8 mouse cellular contexts compared by ENCODE assay signal in the genomic region with DNA sequence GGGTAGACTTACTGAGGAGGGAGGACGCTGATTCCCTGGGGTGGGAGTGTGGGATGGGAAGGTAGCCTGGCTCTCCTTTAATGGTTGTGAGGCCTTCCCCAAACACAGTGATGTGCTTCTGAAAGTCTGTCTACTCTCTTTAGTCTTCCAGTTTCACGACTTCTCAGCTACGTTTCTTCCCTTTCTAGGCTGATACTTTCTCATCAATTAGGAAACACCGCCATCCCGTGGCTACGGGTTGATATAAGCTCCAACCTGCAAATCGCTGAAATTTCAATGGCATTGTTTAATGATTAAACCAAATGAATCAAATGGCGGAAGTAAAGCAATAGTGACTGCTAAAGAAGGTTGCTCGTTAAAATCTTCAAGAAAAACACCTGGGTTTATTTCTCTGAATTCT. TPM values are rescaled to one million over a fixed set of nuclear protein-coding genes. Genes with fewer than 3 reads are reported as not detected.
DNase-seq lines count a peak whose midpoint lies in the region; ATAC-seq and TF ChIP-seq lines count a peak whose summit lies in the region.

No protein-coding gene starts in this region.

- DNase-seq in gastrocnemius, postnatal 10 days = peak; percentile 58
- DNase-seq in gastrocnemius, adult 8-10 months (ENCODE audit: low spot score in 2 of 2) = no peak
- peak; percentile 74 for DNase-seq in A20 (ENCODE audit: low read depth, low spot score)
- DNase-seq in adrenal gland, postnatal 10 days = peak; percentile 81
- peak; percentile 66 for DNase-seq in telencephalon, adult 2 months (ENCODE audit: low read depth, low spot score)

- ATAC-seq in kidney, embryonic 15.5 days (replicated peaks; ENCODE audit: low FRiP score) = no peak
- ATAC-seq in lung, embryonic 16.5 days (ENCODE audit: low read depth) = 0 out of 2 replicates have a peak, but pooled peaks have one; percentile 46

- TF ChIP-seq CTCF in embryonic fibroblast, embryonic 13.5 days (IDR thresholded peaks at IDR 0.05; ENCODE audit: borderline replicate concordance, insufficient read depth, low read length) = no peak

- peaks cover 70% of the 10 kb centered on the region for H3K27me3 ChIP-seq in kidney, embryonic 15.5 days
- H3K27me3 ChIP-seq in lung, embryonic 16.5 days (ENCODE audit: control insufficient read depth, insufficient read depth, low read depth, low read length) = peaks cover 35% of the 10 kb centered on the region

- H3K4me1 ChIP-seq in embryonic fibroblast, embryonic 13.5 days (ENCODE audit: control insufficient read depth, insufficient read depth, low read length) = 0 out of 2 replicates have a peak, but pooled peaks cover 5% of the 10 kb centered on the region
- peaks cover 34% of the 10 kb centered on the region for H3K4me1 ChIP-seq in kidney, embryonic 15.5 days
- peaks cover 14% of the 10 kb centered on the region for H3K4me1 ChIP-seq in lung, embryonic 16.5 days (replicated peaks; ENCODE audit: control insufficient read depth, insufficient read depth, low read length)

- H3K4me3 ChIP-seq in embryonic fibroblast, embryonic 13.5 days (ENCODE audit: insufficient read depth, low read length) = no peak overlapping the region
- no peak overlapping the region for H3K4me3 ChIP-seq in kidney, embryonic 15.5 days (replicated peaks)
- H3K4me3 ChIP-seq in lung, embryonic 16.5 days (ENCODE audit: low read length) = no peak overlapping the region

- H3K9ac ChIP-seq in kidney, embryonic 15.5 days = no peak overlapping the region
- H3K9ac ChIP-seq in lung, embryonic 16.5 days (ENCODE audit: low read length) = no peak overlapping the region

- peak overlapping the region; percentile 14; the same call in 1 of the 2 replicates for H3K4me2 ChIP-seq in kidney, embryonic 15.5 days
- no peak overlapping the region for H3K4me2 ChIP-seq in lung, embryonic 16.5 days (ENCODE audit: low read depth, low read length)

- 10% methylated on average over 9 of the region's 9 CpGs for WGBS in kidney, embryonic 15.5 days
- WGBS in lung, embryonic 16.5 days = 8% methylated on average over 9 of the region's 9 CpGs

- 0 out of 2 replicates have a peak, but pooled peaks have one; percentile 17 for TF ChIP-seq POLR2A in embryonic fibroblast, embryonic 13.5 days (IDR thresholded peaks at IDR 0.05; ENCODE audit: low read depth, low read length)

- no peak overlapping the region for H3K27ac ChIP-seq in embryonic fibroblast, embryonic 13.5 days (ENCODE audit: insufficient read depth, low read length)
- 0 out of 2 replicates have a peak overlapping the region, but pooled peaks have one; percentile 32 for H3K27ac ChIP-seq in kidney, embryonic 15.5 days
- H3K27ac ChIP-seq in lung, embryonic 16.5 days (ENCODE audit: low read length) = no peak overlapping the region

- no peaks in the 10 kb centered on the region for H3K9me3 ChIP-seq in kidney, embryonic 15.5 days (replicated peaks)
- H3K9me3 ChIP-seq in lung, embryonic 16.5 days (ENCODE audit: control insufficient read depth, low read length) = no peaks in the 10 kb centered on the region

- peaks cover 6% of the 10 kb centered on the region; the same call in 1 of the 2 replicates for H3K36me3 ChIP-seq in kidney, embryonic 15.5 days
- no peaks in the 10 kb centered on the region for H3K36me3 ChIP-seq in lung, embryonic 16.5 days (ENCODE audit: control insufficient read depth, insufficient read depth, low read length)

RNA-seq across cellular contexts. Expression of gene Slc16a11, which starts 0.3 kb away (rescaled TPM):
- total RNA-seq in gastrocnemius, postnatal 10 days (2021) = under 1 TPM in 1 of 2 experiments, not detected in 1; 0.63 TPM
- under 1 TPM in 2 of 4 experiments, not detected in 2; 0.27 to 0.46 TPM for total RNA-seq in gastrocnemius, adult 8-10 months (2022)
- 1 to 10 TPM; 1.3 to 2.5 TPM for total RNA-seq in adrenal gland, postnatal 10 days (2021)
- 2.2 and 4.7 TPM in 2 replicates for polyA plus RNA-seq in embryonic fibroblast, embryonic 13.5 days (2011; ENCODE audit: insufficient read length, low read depth, missing spikeins)
- 4.3 and 5.8 TPM in 2 replicates for polyA plus RNA-seq in kidney, embryonic 15.5 days (2015; fragmentation: Nextera tagmentation; extraction: Ambion mirVana)
- polyA plus RNA-seq in lung, embryonic 16.5 days (2015; fragmentation: Nextera tagmentation; extraction: Ambion mirVana) = 0.48 and 1.1 TPM in 2 replicates

RNA-seq across cellular contexts. Expression of gene Slc16a13, which starts 8.0 kb away (rescaled TPM):
- total RNA-seq in gastrocnemius, postnatal 10 days (2021) = 1 to 10 TPM; 1.1 to 3.7 TPM
- total RNA-seq in gastrocnemius, adult 8-10 months (2022) = under 1 TPM; 0.13 to 0.89 (median 0.35) TPM
- 1 to 10 TPM; 3.8 to 6.2 TPM for total RNA-seq in adrenal gland, postnatal 10 days (2021)
- polyA plus RNA-seq in embryonic fibroblast, embryonic 13.5 days (2011; ENCODE audit: insufficient read length, low read depth, missing spikeins) = 2.7 and 9.3 TPM in 2 replicates
- polyA plus RNA-seq in kidney, embryonic 15.5 days (2015; fragmentation: Nextera tagmentation; extraction: Ambion mirVana) = 13.3 TPM in 2 replicates
- 6.0 and 6.9 TPM in 2 replicates for polyA plus RNA-seq in lung, embryonic 16.5 days (2015; fragmentation: Nextera tagmentation; extraction: Ambion mirVana)

RNA-seq across cellular contexts. Expression of gene Bcl6b, which starts 16.7 kb away (rescaled TPM):
- total RNA-seq in gastrocnemius, postnatal 10 days (2021) = 10 to 100 TPM; 12.6 to 21.5 TPM
- 1 to 10 TPM; 1.2 to 3.9 (median 2.3) TPM for total RNA-seq in gastrocnemius, adult 8-10 months (2022)
- total RNA-seq in adrenal gland, postnatal 10 days (2021) = 10 to 100 TPM; 27.1 to 31.1 TPM
- 0.70 and 2.5 TPM in 2 replicates for polyA plus RNA-seq in embryonic fibroblast, embryonic 13.5 days (2011; ENCODE audit: insufficient read length, low read depth, missing spikeins)
- polyA plus RNA-seq in kidney, embryonic 15.5 days (2015; fragmentation: Nextera tagmentation; extraction: Ambion mirVana) = 26.9 and 28.4 TPM in 2 replicates
- polyA plus RNA-seq in lung, embryonic 16.5 days (2015; fragmentation: Nextera tagmentation; extraction: Ambion mirVana) = 36.2 and 37.1 TPM in 2 replicates

RNA-seq across cellular contexts. Expression of gene 0610010K14Rik, which starts 24.8 kb away (rescaled TPM):
- 10 to 100 TPM; 46.0 to 51.4 TPM for total RNA-seq in gastrocnemius, postnatal 10 days (2021)
- total RNA-seq in gastrocnemius, adult 8-10 months (2022) = 10 to 100 TPM; 29.8 to 36.3 (median 35.5) TPM
- 10 to 100 TPM; 58.6 to 62.3 TPM for total RNA-seq in adrenal gland, postnatal 10 days (2021)
- polyA plus RNA-seq in embryonic fibroblast, embryonic 13.5 days (2011; ENCODE audit: insufficient read length, low read depth, missing spikeins) = 43.2 and 55.3 TPM in 2 replicates
- 178 and 179 TPM in 2 replicates for polyA plus RNA-seq in kidney, embryonic 15.5 days (2015; fragmentation: Nextera tagmentation; extraction: Ambion mirVana)
- 163 and 167 TPM in 2 replicates for polyA plus RNA-seq in lung, embryonic 16.5 days (2015; fragmentation: Nextera tagmentation; extraction: Ambion mirVana)

RNA-seq across cellular contexts. Expression of gene Gm21988, which starts 26.7 kb away (rescaled TPM):
- 1 to 10 TPM; 2.8 to 3.8 TPM for total RNA-seq in gastrocnemius, postnatal 10 days (2021)
- total RNA-seq in gastrocnemius, adult 8-10 months (2022) = 1 to 10 TPM; 1.6 to 3.3 (median 3.0) TPM
- 1 to 10 TPM; 4.0 to 4.9 TPM for total RNA-seq in adrenal gland, postnatal 10 days (2021)
- polyA plus RNA-seq in embryonic fibroblast, embryonic 13.5 days (2011; ENCODE audit: insufficient read length, low read depth, missing spikeins) = 2.3 and 4.5 TPM in 2 replicates
- polyA plus RNA-seq in kidney, embryonic 15.5 days (2015; fragmentation: Nextera tagmentation; extraction: Ambion mirVana) = 10.4 and 13.0 TPM in 2 replicates
- 10.3 and 10.7 TPM in 2 replicates for polyA plus RNA-seq in lung, embryonic 16.5 days (2015; fragmentation: Nextera tagmentation; extraction: Ambion mirVana)

Comparison
In these comparisons a context has a peak if more than half of its experiments do, and no peak if none do; other contexts are left out.
1. DNase-seq: peak in gastrocnemius, postnatal 10 days (single experiment), A20 (single experiment), adrenal gland, postnatal 10 days (single experiment) and telencephalon, adult 2 months (single experiment); none in gastrocnemius, adult 8-10 months (0 of 2).